Mouse (Mus musculus) ES-Bruce4 (cell line): ENCODE measurements around the gene Prlhr. TPM values are rescaled to one million over a fixed set of nuclear protein-coding genes. Genes with fewer than 3 reads are reported as not detected.

Experiments used
- H3K27ac ChIP-seq: 2 replicates; pipeline ENCODE4 v1.5.1; 2012; ENCODE audit warnings: low read length, inconsistent platforms; ENCODE audit not compliant: insufficient read depth
- H3K27me3 ChIP-seq: 2 replicates; pipeline ENCODE4 v1.6.1; 2012; ENCODE audit warnings: mild to moderate bottlenecking, low read length, inconsistent platforms; ENCODE audit not compliant: control insufficient read depth, poor library complexity, insufficient read depth, severe bottlenecking
- H3K36me3 ChIP-seq: 2 replicates; pipeline ENCODE4 v1.6.1; 2012; ENCODE audit warnings: inconsistent platforms, mild to moderate bottlenecking, low read length, moderate library complexity; ENCODE audit not compliant: control insufficient read depth, poor library complexity, insufficient read depth, severe bottlenecking
- H3K4me1 ChIP-seq: one replicate; pipeline ENCODE4 v1.8.1; 2011; ENCODE audit warnings: low read length; ENCODE audit not compliant: control insufficient read depth, insufficient read depth
- H3K4me3 ChIP-seq: 2 replicates; pipeline ENCODE4 v1.5.1; 2011; ENCODE audit warnings: low read depth, mild to moderate bottlenecking, low read length
- H3K9ac ChIP-seq: 2 replicates; pipeline ENCODE4 v1.6.1; 2012; ENCODE audit warnings: low read depth, mild to moderate bottlenecking, inconsistent platforms; ENCODE audit not compliant: poor library complexity, severe bottlenecking
- H3K9me3 ChIP-seq: replicated peaks from 2 replicates; pipeline ENCODE4 v1.6.1; 2012; ENCODE audit warnings: mild to moderate bottlenecking, low read length, inconsistent platforms; ENCODE audit not compliant: control insufficient read depth, poor library complexity, insufficient read depth, severe bottlenecking
- CTCF ChIP-seq: IDR thresholded peaks from one replicate; pipeline ENCODE4 v1.8.1; 2011; ENCODE audit warnings: low read depth, low read length
- EP300 ChIP-seq: IDR thresholded peaks from 2 replicates; pipeline ENCODE4 v1.6.1; 2011; ENCODE audit warnings: low read depth, low read length; ENCODE audit not compliant: insufficient read depth
- POLR2A ChIP-seq: IDR thresholded peaks from one replicate; pipeline ENCODE4 v1.8.1; 2011; ENCODE audit warnings: low read length; ENCODE audit not compliant: insufficient read depth
- polyA plus RNA-seq: library from polyadenylated mRNA; stranded (reverse); fragments of >200 nt; gene quantifications from 2 replicates; pipeline ENCODE4 v1.2.4, GENCODE M21; 2011; ENCODE audit warnings: low read depth; ENCODE audit not compliant: missing spikeins, insufficient read depth, insufficient read length

Prlhr gene
- polyA plus RNA-seq, 1 experiment: not detected

GRCm38 (mm10) chr19:60466953-60467570, 1.0 kb downstream of the Prlhr start:
- Histone ChIP-seq H3K9ac (no peak overlapping the region), H3K9me3 (no peaks in the 10 kb centered on the region), H3K36me3 (no peaks in the 10 kb centered on the region), H3K27me3 (no peaks in the 10 kb centered on the region; the same call in 1 of the 2 replicates), H3K4me3 (peak overlapping the region; percentile 44), H3K27ac (no peak overlapping the region), H3K4me1 (no peaks in the 10 kb centered on the region)
- TF ChIP-seq CTCF (peak; percentile 61), EP300 (no peak), POLR2A (no peak)

GRCm38 (mm10) chr19:60465726-60466125, 2.4 kb downstream of the Prlhr start:
- Histone ChIP-seq H3K27ac (no peak overlapping the region), H3K4me3 (no peak overlapping the region), H3K9me3 (no peaks in the 10 kb centered on the region), H3K4me1 (no peaks in the 10 kb centered on the region), H3K27me3 (no peaks in the 10 kb centered on the region; the same call in 1 of the 2 replicates), H3K36me3 (no peaks in the 10 kb centered on the region), H3K9ac (no peak overlapping the region)
- no peak for TF ChIP-seq EP300
- TF ChIP-seq CTCF: no peak
- no peak for TF ChIP-seq POLR2A

GRCm38 (mm10) chr19:60463896-60464295, 4.2 kb downstream of the Prlhr start:
- no peak for TF ChIP-seq EP300
- TF ChIP-seq POLR2A: no peak
- no peak for TF ChIP-seq CTCF
- H3K27me3 ChIP-seq: no peaks in the 10 kb centered on the region; the same call in 1 of the 2 replicates
- no peak overlapping the region for H3K9ac ChIP-seq
- no peak overlapping the region for H3K4me3 ChIP-seq
- no peaks in the 10 kb centered on the region for H3K36me3 ChIP-seq
- H3K4me1 ChIP-seq: no peaks in the 10 kb centered on the region
- H3K27ac ChIP-seq: no peak overlapping the region
- H3K9me3 ChIP-seq: no peaks in the 10 kb centered on the region

GRCm38 (mm10) chr19:60463440-60463839, 4.7 kb downstream of the Prlhr start:
- H3K4me3 ChIP-seq: no peak overlapping the region
- no peaks in the 10 kb centered on the region for H3K36me3 ChIP-seq
- TF ChIP-seq CTCF: no peak
- no peak for TF ChIP-seq EP300
- no peak for TF ChIP-seq POLR2A
- no peak overlapping the region for H3K9ac ChIP-seq
- H3K4me1 ChIP-seq: no peaks in the 10 kb centered on the region
- H3K27me3 ChIP-seq: no peaks in the 10 kb centered on the region; the same call in 1 of the 2 replicates
- H3K9me3 ChIP-seq: no peaks in the 10 kb centered on the region
- H3K27ac ChIP-seq: no peak overlapping the region

GRCm38 (mm10) chr19:60461476-60461875, 6.6 kb downstream of the Prlhr start:
- H3K27ac ChIP-seq: no peak overlapping the region
- no peaks in the 10 kb centered on the region for H3K9me3 ChIP-seq
- H3K27me3 ChIP-seq: no peaks in the 10 kb centered on the region; the same call in 1 of the 2 replicates
- TF ChIP-seq EP300 (no peak), POLR2A (no peak), CTCF (no peak)
- H3K9ac ChIP-seq: no peak overlapping the region
- no peak overlapping the region for H3K4me3 ChIP-seq
- H3K4me1 ChIP-seq: no peaks in the 10 kb centered on the region
- H3K36me3 ChIP-seq: no peaks in the 10 kb centered on the region

GRCm38 (mm10) chr19:60459680-60460079, 8.4 kb downstream of the Prlhr start:
- H3K9me3 ChIP-seq: no peaks in the 10 kb centered on the region
- TF ChIP-seq POLR2A (no peak), CTCF (no peak), EP300 (no peak)
- no peak overlapping the region for H3K27ac ChIP-seq
- no peak overlapping the region for H3K9ac ChIP-seq
- H3K36me3 ChIP-seq: no peaks in the 10 kb centered on the region
- no peak overlapping the region for H3K4me3 ChIP-seq
- no peaks in the 10 kb centered on the region for H3K4me1 ChIP-seq
- no peaks in the 10 kb centered on the region for H3K27me3 ChIP-seq
